Mouse (Mus musculus) lung, postnatal 0 days (tissue): ENCODE measurements around the gene Tubgcp2.

Experiments
- CTCF ChIP-seq: IDR thresholded peaks from 2 replicates; pipeline ENCODE4 v1.5.1; 2016; ENCODE audit warnings: antibody characterized with exemption, mild to moderate bottlenecking
- EP300 ChIP-seq: IDR thresholded peaks from 2 replicates; pipeline ENCODE4 v1.6.1; 2016; ENCODE audit warnings: antibody characterized with exemption, mild to moderate bottlenecking, control low read depth

DNA sequence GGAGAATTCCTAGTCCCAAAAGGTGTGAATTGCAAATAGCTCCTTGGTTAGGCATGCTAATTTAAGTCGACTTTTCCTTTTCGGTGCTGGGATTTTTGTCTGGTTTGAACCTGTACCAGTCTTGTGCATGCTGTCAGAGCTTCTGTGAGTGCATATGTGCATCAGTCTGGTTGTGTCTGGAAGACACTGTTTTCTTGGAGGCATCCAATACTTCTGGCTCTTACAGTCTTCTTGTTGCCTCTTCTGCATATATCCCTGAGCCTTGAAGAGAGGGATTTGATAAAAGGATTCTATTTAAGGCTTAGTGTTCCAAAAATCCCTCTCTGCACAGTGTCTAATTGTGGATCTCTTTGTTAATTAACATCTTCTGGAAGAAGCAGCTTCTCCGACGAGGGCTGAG, 17.7 kb upstream of the Tubgcp2 start:
- TF ChIP-seq CTCF (no peak), EP300 (no peak)
